21 mouse cellular contexts compared by ENCODE assay signal in the genomic region with DNA sequence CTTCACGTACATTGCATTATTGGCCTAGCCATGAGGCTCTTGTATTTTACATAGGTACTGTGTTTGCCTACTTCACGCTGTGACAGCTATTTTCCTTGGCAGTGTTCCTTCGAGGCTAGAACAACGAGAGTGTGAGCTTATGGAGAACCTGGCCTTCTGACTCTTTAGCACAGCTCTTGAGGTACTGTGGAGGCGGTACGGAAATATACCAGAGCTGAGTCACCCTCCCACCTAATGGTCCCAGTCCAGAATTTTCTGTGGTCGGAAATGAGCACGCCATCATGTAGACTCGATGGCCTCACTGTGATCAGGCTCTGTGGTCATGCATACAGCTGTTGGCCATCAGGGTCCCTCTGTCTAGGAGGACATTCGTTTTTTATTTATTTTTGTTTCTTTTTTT. TPM values are rescaled to one million over a fixed set of nuclear protein-coding genes. Genes with fewer than 3 reads are reported as not detected.
DNase-seq lines count a peak whose midpoint lies in the region; ATAC-seq lines count a peak whose summit lies in the region.
"Had no signal": no experiment of that assay in that cellular context is flagged by ENCODE, and none has a peak within 500 bp of the region (broad histone marks: within the 10 kb centered on the region; RNA-seq: fewer than 3 reads in every experiment).

No protein-coding gene starts in this region.

- DNase-seq in frontal cortex, postnatal 10 days (ENCODE audit: low spot score in 2 of 2), result no peak
- DNase-seq in kidney, postnatal 4 days, result peak; percentile 34 to 55
- DNase-seq in kidney, postnatal 10 days, result no peak
- DNase-seq in 416B (ENCODE audit: low read depth), result peak; percentile 54
- peak; percentile 37 for DNase-seq in fibroblast of lung, adult 2 months (ENCODE audit: low read depth)
- no peak for DNase-seq in heart, postnatal 4 days
- DNase-seq in testis, postnatal 14 days (ENCODE audit: low spot score), result no peak
- DNase-seq: adrenal gland, adult 2 months; cerebellum, adult 18-20 months; cerebellum, postnatal 25 days; gastrocnemius, postnatal 10 days; heart, adult 18-20 months; heart, postnatal 14 days; kidney, adult 9 months; left cerebral cortex, postnatal 4 days; lung, postnatal 4 days had no signal

- peak; percentile 62 for ATAC-seq in frontal cortex, adult (ENCODE audit: low TSS enrichment)
- ATAC-seq: forebrain, embryonic 14.5 days; inflammation-experienced regulatory T-cells, adult 6 months; midbrain, embryonic 16.5 days had no signal

RNA-seq across cellular contexts. Expression of a gene that starts 15.2 kb away (rescaled TPM):
- under 1 TPM; 0.36 to 0.59 TPM for total RNA-seq in heart, postnatal 4 days (2021)
- total RNA-seq: CH12.LX had no signal

Comparison
In these comparisons a context has a peak if more than half of its experiments do, and no peak if none do; other contexts are left out.
1. DNase-seq: peak in kidney, postnatal 4 days (2 of 2), 416B (single experiment) and fibroblast of lung, adult 2 months (single experiment); none in frontal cortex, postnatal 10 days (0 of 2), kidney, postnatal 10 days (single experiment), heart, postnatal 4 days (single experiment) and testis, postnatal 14 days (single experiment).